ENCODE assay signal across 16 mouse cellular contexts in the genomic region with DNA sequence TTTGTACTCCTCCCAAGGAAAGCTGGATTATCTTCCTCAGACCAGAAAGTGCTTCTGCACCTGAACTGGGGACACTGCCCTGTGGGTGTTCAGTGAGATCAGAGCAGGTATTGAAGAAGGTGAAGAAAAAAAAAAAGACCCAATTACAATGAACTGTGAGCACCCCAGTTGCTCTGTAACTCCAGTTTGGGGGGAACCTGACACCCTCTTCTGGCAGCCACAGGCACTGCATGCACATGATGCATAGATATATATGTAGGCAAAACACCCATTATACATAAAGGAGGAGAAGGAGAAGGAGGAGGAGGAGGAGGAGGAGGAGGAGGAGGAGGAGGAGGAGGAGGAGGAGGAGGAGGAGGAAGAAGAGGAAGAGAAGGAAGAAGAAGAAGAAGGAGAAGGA. TPM values are rescaled to one million over a fixed set of nuclear protein-coding genes. Genes with fewer than 3 reads are reported as not detected.
A peak's percentile ranks its signal among the peaks of the same experiment; 100 is the strongest.
DNase-seq lines count a peak whose midpoint lies in the region; ATAC-seq and TF ChIP-seq lines count a peak whose summit lies in the region.
"Had no signal": no experiment of that assay in that cellular context is flagged by ENCODE, and none has a peak within 500 bp of the region (broad histone marks: within the 10 kb centered on the region; RNA-seq: fewer than 3 reads in every experiment).

No protein-coding gene starts in this region.

- no peak overlapping the region for H3K27ac ChIP-seq in midbrain, embryonic 11.5 days (ENCODE audit: low read depth, low read length)
- H3K27ac ChIP-seq: hindbrain, postnatal 0 days; limb, embryonic 10.5 days had no signal

- H3K9me3 ChIP-seq in midbrain, embryonic 11.5 days (ENCODE audit: control insufficient read depth, low read length), result no peaks in the 10 kb centered on the region
- H3K9me3 ChIP-seq: limb, embryonic 10.5 days had no signal

- H3K9ac ChIP-seq in midbrain, embryonic 11.5 days (ENCODE audit: low read length), result no peak overlapping the region

- no peak overlapping the region for H3K4me2 ChIP-seq in midbrain, embryonic 11.5 days

- TF ChIP-seq POLR2A in lung, adult 2 months (IDR thresholded peaks at IDR 0.05; ENCODE audit: borderline replicate concordance, extremely low read depth, low read depth, low read length), result no peak
- no peak for TF ChIP-seq POLR2A in brain, embryonic 14.5 days (IDR thresholded peaks at IDR 0.05; ENCODE audit: borderline replicate concordance, extremely low read depth, insufficient read depth, insufficient read length, poor library complexity, severe bottlenecking)

- no peak for ATAC-seq in midbrain, embryonic 11.5 days (ENCODE audit: low FRiP score)
- ATAC-seq: hindbrain, postnatal 0 days had no signal

- DNase-seq in adrenal gland, adult 2 months, result peak; percentile 13
- DNase-seq in adrenal gland, adult 8-10 months, result no peak
- no peak for DNase-seq in lung, adult 2 months
- DNase-seq in lung, adult 18-20 months, result no peak
- DNase-seq in brain, embryonic 14.5 days (ENCODE audit: low read depth), result no peak
- peak; percentile 29 for DNase-seq in thymus, postnatal 0 days (ENCODE audit: low spot score)
- DNase-seq in midbrain, embryonic 11.5 days (ENCODE audit: low spot score, missing footprints), result no peak
- no peak for DNase-seq in cerebellum, adult 8-10 months
- DNase-seq: cerebellum, postnatal 14 days had no signal

- H3K4me1 ChIP-seq in lung, adult 2 months (ENCODE audit: control insufficient read depth, insufficient read depth, low read length), result no peaks in the 10 kb centered on the region
- H3K4me1 ChIP-seq in midbrain, embryonic 11.5 days (ENCODE audit: control insufficient read depth, insufficient read depth, low read length), result no peaks in the 10 kb centered on the region
- H3K4me1 ChIP-seq: limb, embryonic 10.5 days had no signal

- 0 out of 2 replicates have a peak, but pooled peaks have one; percentile 23 for TF ChIP-seq CTCF in lung, adult 2 months (IDR thresholded peaks at IDR 0.05; ENCODE audit: insufficient read depth, low read length)
- TF ChIP-seq CTCF in brain, embryonic 14.5 days (IDR thresholded peaks at IDR 0.05; ENCODE audit: borderline replicate concordance, extremely low read depth, insufficient read depth, insufficient read length), result peak; percentile 25; the same call in 1 of the 2 replicates

- H3K36me3 ChIP-seq in midbrain, embryonic 11.5 days (ENCODE audit: control insufficient read depth, insufficient read depth, low read length), result no peaks in the 10 kb centered on the region
- H3K36me3 ChIP-seq: limb, embryonic 10.5 days had no signal

- H3K27me3 ChIP-seq in midbrain, embryonic 11.5 days (ENCODE audit: control insufficient read depth, insufficient read depth, low read length), result no peaks in the 10 kb centered on the region

- H3K4me3 ChIP-seq in lung, adult 2 months (replicated peaks; ENCODE audit: extremely low read depth, low read depth, low read length), result no peak overlapping the region
- no peak overlapping the region for H3K4me3 ChIP-seq in midbrain, embryonic 11.5 days (ENCODE audit: low read depth, low read length)
- H3K4me3 ChIP-seq: limb, embryonic 10.5 days had no signal

RNA-seq across cellular contexts. Expression of gene Il19, which starts 13.4 kb away (rescaled TPM):
- total RNA-seq in adrenal gland, adult 2 months (2021), result not detected
- not detected in 2 replicates for polyA plus RNA-seq in adrenal gland, adult 2 months (2012; rRNA removed)
- total RNA-seq in adrenal gland, adult 8-10 months (2022), result not detected
- polyA plus RNA-seq in lung, adult 2 months (2012; rRNA removed), result not detected in 2 replicates
- polyA plus RNA-seq in brain, embryonic 14.5 days (2012; rRNA removed), result not detected in 2 replicates
- 0.18 TPM in 1 of 2 replicates, not detected in the other for polyA plus RNA-seq in thymus, postnatal 0 days (2015; fragmentation: Nextera tagmentation; extraction: Ambion mirVana)
- polyA plus RNA-seq in midbrain, embryonic 11.5 days (2014; fragmentation: Nextera tagmentation; extraction: Ambion mirVana), result not detected in 2 replicates
- total RNA-seq: layer of hippocampus, adult 18-20 months; megakaryocyte, adult 5-6 weeks had no signal
- polyA plus RNA-seq: heart, embryonic 14.5 days; urinary bladder, adult 2 months had no signal

RNA-seq across cellular contexts. Expression of gene Il20, which starts 15.2 kb away (rescaled TPM):
- total RNA-seq in adrenal gland, adult 2 months (2021), result not detected
- not detected in 2 replicates for polyA plus RNA-seq in adrenal gland, adult 2 months (2012; rRNA removed)
- total RNA-seq in adrenal gland, adult 8-10 months (2022), result not detected
- not detected in 2 replicates for polyA plus RNA-seq in lung, adult 2 months (2012; rRNA removed)
- polyA plus RNA-seq in brain, embryonic 14.5 days (2012; rRNA removed), result not detected in 2 replicates
- not detected in 2 replicates for polyA plus RNA-seq in thymus, postnatal 0 days (2015; fragmentation: Nextera tagmentation; extraction: Ambion mirVana)
- not detected in 2 replicates for polyA plus RNA-seq in midbrain, embryonic 11.5 days (2014; fragmentation: Nextera tagmentation; extraction: Ambion mirVana)
- total RNA-seq: hindbrain, postnatal 0 days; layer of hippocampus, adult 18-20 months; megakaryocyte, adult 5-6 weeks had no signal
- polyA plus RNA-seq: heart, embryonic 14.5 days; hindbrain, postnatal 0 days; limb, embryonic 10.5 days; neural tube, embryonic 11.5 days; urinary bladder, adult 2 months had no signal

RNA-seq across cellular contexts. Expression of gene Il24, which starts 39.2 kb away (rescaled TPM):
- not detected for total RNA-seq in adrenal gland, adult 2 months (2021)
- not detected in 2 replicates for polyA plus RNA-seq in adrenal gland, adult 2 months (2012; rRNA removed)
- total RNA-seq in adrenal gland, adult 8-10 months (2022), result not detected
- not detected in 2 replicates for polyA plus RNA-seq in lung, adult 2 months (2012; rRNA removed)
- not detected in 2 replicates for polyA plus RNA-seq in brain, embryonic 14.5 days (2012; rRNA removed)
- polyA plus RNA-seq in thymus, postnatal 0 days (2015; fragmentation: Nextera tagmentation; extraction: Ambion mirVana), result 0.33 and 0.55 TPM in 2 replicates
- not detected in 2 replicates for polyA plus RNA-seq in midbrain, embryonic 11.5 days (2014; fragmentation: Nextera tagmentation; extraction: Ambion mirVana)
- total RNA-seq: hindbrain, postnatal 0 days; layer of hippocampus, adult 18-20 months; megakaryocyte, adult 5-6 weeks had no signal
- polyA plus RNA-seq: heart, embryonic 14.5 days; hindbrain, postnatal 0 days; limb, embryonic 10.5 days; neural tube, embryonic 11.5 days; urinary bladder, adult 2 months had no signal

Comparison
In these comparisons a context has a peak if more than half of its experiments do, and no peak if none do; other contexts are left out.
1. DNase-seq: peak in adrenal gland, adult 2 months (single experiment) and thymus, postnatal 0 days (single experiment); none in adrenal gland, adult 8-10 months (single experiment), lung, adult 2 months (single experiment), lung, adult 18-20 months (0 of 2), brain, embryonic 14.5 days (single experiment), midbrain, embryonic 11.5 days (single experiment) and cerebellum, adult 8-10 months (single experiment).